Mouse (Mus musculus) intestine, embryonic 16.5 days (tissue): ENCODE measurements at regions not wholly inside any gene's neighbourhood (a gene's known extent, or its start where the extent isn't known, plus 50 kb on each side); places are given as distances from the start of the nearest gene placed in this dataset.

Source experiments
- ATAC-seq: fragments of 200-750 bp; cut with Nextera tagmentation; 2 replicates; pipeline ENCODE4 v1.8.0; 2017; ENCODE audit warnings: moderate TSS enrichment, moderate library complexity
- H3K27ac ChIP-seq: fragments of 300-500 bp; sonication (generic); 2 replicates; pipeline ENCODE4 v1.5.1; 2014; ENCODE audit warnings: mild to moderate bottlenecking, low read length
- H3K27me3 ChIP-seq: fragments of 300-500 bp; sonication (generic); replicated peaks from 2 replicates; pipeline ENCODE4 v1.6.1; 2014; ENCODE audit warnings: low read length, control low read depth, mixed read lengths; ENCODE audit not compliant: control insufficient read depth, insufficient read depth
- H3K36me3 ChIP-seq: fragments of 300-500 bp; sonication (generic); 2 replicates; pipeline ENCODE4 v1.6.1; 2014; ENCODE audit warnings: low read length, control low read depth; ENCODE audit not compliant: control insufficient read depth, insufficient read depth
- H3K4me1 ChIP-seq: fragments of 300-500 bp; sonication (generic); 2 replicates; pipeline ENCODE4 v1.6.1; 2014; ENCODE audit warnings: low read length, control low read depth, mixed read lengths; ENCODE audit not compliant: control insufficient read depth, insufficient read depth
- H3K4me2 ChIP-seq: fragments of 300-500 bp; sonication (generic); 2 replicates; pipeline ENCODE4 v1.6.1; 2014; ENCODE audit warnings: low read depth, low read length, control low read depth
- H3K4me3 ChIP-seq: fragments of 300-500 bp; sonication (generic); 2 replicates; pipeline ENCODE4 v1.5.1; 2014; ENCODE audit warnings: mild to moderate bottlenecking, low read length
- H3K9ac ChIP-seq: fragments of 300-500 bp; sonication (generic); 2 replicates; pipeline ENCODE4 v1.6.1; 2014; ENCODE audit warnings: low read depth, low read length
- H3K9me3 ChIP-seq: fragments of 300-500 bp; sonication (generic); 2 replicates; pipeline ENCODE4 v1.6.1; 2016; ENCODE audit warnings: low read length, control low read depth; ENCODE audit not compliant: control insufficient read depth
- WGBS: fragments of 180-500 bp; shearing (Covaris S2); extraction: QIAGEN DNeasy Blood & Tissue Kit; methylation state at CpG from one replicate; pipeline ENCODE4 v1.1.7; 2014; 5-methylcytosine and 5-hydroxymethylcytosine counted together

DNA sequence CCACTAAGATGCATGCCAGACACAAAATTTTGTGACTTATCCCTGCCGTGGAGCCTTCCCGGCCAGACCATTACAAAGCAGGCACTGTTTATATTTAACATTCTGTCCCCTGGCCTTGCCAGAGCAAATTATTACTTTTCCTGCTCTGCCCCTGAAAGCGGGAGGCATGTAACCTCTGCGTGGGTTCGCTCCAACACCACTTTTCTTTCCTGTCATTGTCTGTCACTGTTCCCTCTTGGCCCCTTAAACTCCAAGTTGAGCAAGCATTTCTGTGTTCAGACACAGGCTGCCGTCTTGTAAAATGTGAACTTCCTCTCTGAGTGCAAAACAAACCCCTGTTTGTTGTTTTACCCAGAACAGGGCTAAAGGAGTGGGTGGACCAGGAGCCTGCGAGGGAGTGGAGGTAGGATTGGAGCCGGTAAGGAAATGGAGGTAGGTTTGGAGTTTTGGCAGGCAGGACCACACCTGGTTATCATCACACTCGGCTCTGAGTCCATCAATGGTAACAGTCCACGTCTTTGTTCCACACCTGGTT lies 124.2 kb upstream of the Ctnnb1 start:
- no peak overlapping the region for H3K9ac ChIP-seq
- no peak for ATAC-seq
- H3K27me3 ChIP-seq: no peaks in the 10 kb centered on the region
- no peak overlapping the region for H3K4me2 ChIP-seq
- H3K9me3 ChIP-seq: no peaks in the 10 kb centered on the region
- H3K27ac ChIP-seq: peak overlapping the region; percentile 1; the same call in 1 of the 2 replicates
- no peaks in the 10 kb centered on the region for H3K36me3 ChIP-seq
- peaks cover 10% of the 10 kb centered on the region; the same call in 1 of the 2 replicates for H3K4me1 ChIP-seq
- no peak overlapping the region for H3K4me3 ChIP-seq
- WGBS: 30% methylated on average over 10 of the region's 10 CpGs

GRCm38 (mm10) chr9:120808741-120809425 lies 120.1 kb upstream of the Ctnnb1 start:
- H3K4me3 ChIP-seq: no peak overlapping the region
- 64% methylated on average over 4 of the region's 4 CpGs for WGBS
- no peaks in the 10 kb centered on the region for H3K27me3 ChIP-seq
- H3K4me1 ChIP-seq: peaks cover 10% of the 10 kb centered on the region; the same call in 1 of the 2 replicates
- H3K9me3 ChIP-seq: no peaks in the 10 kb centered on the region
- no peak for ATAC-seq
- H3K27ac ChIP-seq: no peak overlapping the region
- H3K36me3 ChIP-seq: no peaks in the 10 kb centered on the region
- no peak overlapping the region for H3K9ac ChIP-seq
- no peak overlapping the region for H3K4me2 ChIP-seq

- H3K27me3 ChIP-seq: no peaks in the 10 kb centered on the region
- H3K36me3 ChIP-seq: no peaks in the 10 kb centered on the region
- H3K9ac ChIP-seq: no peak overlapping the region
- ATAC-seq: no peak
- no peak overlapping the region for H3K4me2 ChIP-seq
- no peak overlapping the region for H3K4me3 ChIP-seq
- no peaks in the 10 kb centered on the region for H3K4me1 ChIP-seq
- WGBS: 73% methylated on average over 3 of the region's 3 CpGs
- no peak overlapping the region for H3K27ac ChIP-seq
- no peaks in the 10 kb centered on the region for H3K9me3 ChIP-seq
Measured at GRCm38 (mm10) chr9:120811522-120811921, 117.5 kb upstream of the Ctnnb1 start.

- Histone ChIP-seq H3K27ac (no peak overlapping the region), H3K27me3 (no peaks in the 10 kb centered on the region), H3K4me3 (0 out of 2 replicates have a peak overlapping the region, but pooled peaks have one; percentile 4), H3K9me3 (no peaks in the 10 kb centered on the region), H3K9ac (no peak overlapping the region), H3K4me2 (peak overlapping the region; percentile 29), H3K4me1 (no peaks in the 10 kb centered on the region), H3K36me3 (no peaks in the 10 kb centered on the region)
- ATAC-seq: peak; percentile 28; the same call in 1 of the 2 replicates
- WGBS: 53% methylated on average over 17 of the region's 17 CpGs
Measured at GRCm38 (mm10) chr9:120812667-120813210, 116.3 kb upstream of the Ctnnb1 start.

- ATAC-seq: no peak
- 78% methylated on average over 4 of the region's 4 CpGs for WGBS
- H3K36me3 ChIP-seq: no peaks in the 10 kb centered on the region
- no peaks in the 10 kb centered on the region for H3K4me1 ChIP-seq
- H3K27ac ChIP-seq: no peak overlapping the region
- no peak overlapping the region for H3K4me3 ChIP-seq
- H3K27me3 ChIP-seq: no peaks in the 10 kb centered on the region
- no peaks in the 10 kb centered on the region for H3K9me3 ChIP-seq
- H3K4me2 ChIP-seq: no peak overlapping the region
- no peak overlapping the region for H3K9ac ChIP-seq
Measured at GRCm38 (mm10) chr9:120814286-120814685, 114.7 kb upstream of the Ctnnb1 start.

GRCm38 (mm10) chr9:120818726-120819317 lies 110.2 kb upstream of the Ctnnb1 start:
- Histone ChIP-seq H3K4me3 (no peak overlapping the region), H3K9ac (no peak overlapping the region), H3K36me3 (no peaks in the 10 kb centered on the region), H3K27me3 (no peaks in the 10 kb centered on the region), H3K4me1 (0 out of 2 replicates have a peak, but pooled peaks cover 3% of the 10 kb centered on the region), H3K27ac (peak overlapping the region; percentile 39; the same call in 1 of the 2 replicates), H3K9me3 (no peaks in the 10 kb centered on the region), H3K4me2 (0 out of 2 replicates have a peak overlapping the region, but pooled peaks have one; percentile 5)
- peak; percentile 41; the same call in 1 of the 2 replicates for ATAC-seq
- WGBS: 76% methylated on average over 22 of the region's 22 CpGs

- Histone ChIP-seq H3K27me3 (no peaks in the 10 kb centered on the region), H3K4me2 (no peak overlapping the region), H3K9me3 (no peaks in the 10 kb centered on the region), H3K9ac (no peak overlapping the region), H3K4me3 (no peak overlapping the region), H3K27ac (no peak overlapping the region), H3K4me1 (peaks cover 10% of the 10 kb centered on the region; the same call in 1 of the 2 replicates), H3K36me3 (no peaks in the 10 kb centered on the region)
- ATAC-seq: no peak
- 70% methylated on average over 6 of the region's 6 CpGs for WGBS
Measured at GRCm38 (mm10) chr9:120820892-120821291, 108.1 kb upstream of the Ctnnb1 start.

- 76% methylated on average over 6 of the region's 6 CpGs for WGBS
- no peak overlapping the region for H3K27ac ChIP-seq
- H3K4me1 ChIP-seq: peaks cover 19% of the 10 kb centered on the region; the same call in 1 of the 2 replicates
- H3K4me2 ChIP-seq: no peak overlapping the region
- H3K9me3 ChIP-seq: no peaks in the 10 kb centered on the region
- H3K4me3 ChIP-seq: no peak overlapping the region
- no peak overlapping the region for H3K9ac ChIP-seq
- H3K27me3 ChIP-seq: no peaks in the 10 kb centered on the region
- no peaks in the 10 kb centered on the region for H3K36me3 ChIP-seq
- no peak for ATAC-seq
Measured at GRCm38 (mm10) chr9:120823397-120823796, 105.6 kb upstream of the Ctnnb1 start.

DNA sequence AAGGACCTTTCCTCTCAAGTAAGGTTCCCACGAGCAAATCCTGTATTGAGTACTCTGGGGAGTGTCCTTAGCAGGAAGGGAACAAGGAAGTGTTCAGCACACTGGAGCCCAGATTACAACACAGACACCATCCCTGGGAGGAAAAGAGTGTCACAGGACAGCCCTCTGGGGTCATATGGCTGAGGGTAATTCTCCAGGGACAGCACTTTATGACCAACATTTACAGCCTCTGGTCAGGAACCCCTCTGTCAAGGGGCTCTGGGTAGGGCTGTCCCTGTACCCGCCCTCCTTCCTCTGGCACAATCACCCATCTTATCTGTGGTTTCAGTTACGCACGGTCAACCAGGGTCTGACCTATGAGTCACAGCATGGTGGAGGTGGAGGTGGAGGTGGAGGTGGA lies 102.8 kb upstream of the Ctnnb1 start:
- Histone ChIP-seq H3K27me3 (no peaks in the 10 kb centered on the region), H3K4me3 (no peak overlapping the region), H3K9ac (peak overlapping the region; percentile 19; the same call in 1 of the 2 replicates), H3K36me3 (no peaks in the 10 kb centered on the region), H3K9me3 (no peaks in the 10 kb centered on the region), H3K4me1 (peaks cover 28% of the 10 kb centered on the region), H3K27ac (peak overlapping the region; percentile 83), H3K4me2 (no peak overlapping the region)
- peak; percentile 92 for ATAC-seq
- 34% methylated on average over 4 of the region's 4 CpGs for WGBS
